Mouse (Mus musculus) forebrain, embryonic 15.5 days (tissue): ENCODE results near the gene C2cd2l. TPM values are rescaled to one million over a fixed set of nuclear protein-coding genes. Genes with fewer than 3 reads are reported as not detected.
"Not testable (repeated sequence)": the region's sequence is repeated elsewhere in the genome, so short reads cannot be mapped to it uniquely, and the experiment has no call there.

ENCODE experiments used
- ATAC-seq: fragments of 200-750 bp; cut with Nextera tagmentation; replicated peaks from 2 replicates; pipeline ENCODE4 v1.8.0; 2017; ENCODE audit warnings: mild to moderate bottlenecking, moderate TSS enrichment, moderate library complexity
- H3K27ac ChIP-seq: fragments of 300-500 bp; sonication (generic); replicated peaks from 2 replicates; pipeline ENCODE4 v1.5.1; 2015; ENCODE audit warnings: mild to moderate bottlenecking, inconsistent platforms
- H3K27me3 ChIP-seq: fragments of 300-500 bp; sonication (generic); 2 replicates; pipeline ENCODE4 v1.6.1; 2015; ENCODE audit warnings: inconsistent platforms
- H3K36me3 ChIP-seq: fragments of 300-500 bp; sonication (generic); 2 replicates; pipeline ENCODE4 v1.6.1; 2015; ENCODE audit warnings: mild to moderate bottlenecking, inconsistent platforms
- H3K4me1 ChIP-seq: fragments of 300-500 bp; sonication (generic); 2 replicates; pipeline ENCODE4 v1.6.1; 2015; ENCODE audit warnings: inconsistent platforms
- H3K4me2 ChIP-seq: fragments of 300-500 bp; sonication (generic); replicated peaks from 2 replicates; pipeline ENCODE4 v1.6.1; 2015; ENCODE audit warnings: mild to moderate bottlenecking, inconsistent platforms
- H3K4me3 ChIP-seq: fragments of 300-500 bp; sonication (generic); 2 replicates; pipeline ENCODE4 v1.5.1; 2015; ENCODE audit warnings: mild to moderate bottlenecking, inconsistent platforms
- H3K9ac ChIP-seq: fragments of 300-500 bp; sonication (generic); replicated peaks from 2 replicates; pipeline ENCODE4 v1.6.1; 2015; ENCODE audit warnings: mild to moderate bottlenecking, inconsistent platforms
- H3K9me3 ChIP-seq: fragments of 300-500 bp; sonication (generic); 2 replicates; pipeline ENCODE4 v1.6.1; 2016; ENCODE audit warnings: inconsistent platforms
- WGBS: fragments of 180-500 bp; shearing (Covaris S2); methylation state at CpG from one replicate; pipeline ENCODE4 v1.1.7; 2015; ENCODE audit warnings: mixed read lengths; 5-methylcytosine and 5-hydroxymethylcytosine counted together
- polyA plus RNA-seq: library from polyadenylated mRNA; unstranded; fragments of >200 nt; fragmentation: Nextera tagmentation; extraction: Ambion mirVana; gene quantifications from 2 replicates; pipeline ENCODE4 v1.2.1, GENCODE M21; 2015

The C2cd2l gene
- polyA plus RNA-seq, 1 experiment from 2014 or later = 21.5 TPM

DNA sequence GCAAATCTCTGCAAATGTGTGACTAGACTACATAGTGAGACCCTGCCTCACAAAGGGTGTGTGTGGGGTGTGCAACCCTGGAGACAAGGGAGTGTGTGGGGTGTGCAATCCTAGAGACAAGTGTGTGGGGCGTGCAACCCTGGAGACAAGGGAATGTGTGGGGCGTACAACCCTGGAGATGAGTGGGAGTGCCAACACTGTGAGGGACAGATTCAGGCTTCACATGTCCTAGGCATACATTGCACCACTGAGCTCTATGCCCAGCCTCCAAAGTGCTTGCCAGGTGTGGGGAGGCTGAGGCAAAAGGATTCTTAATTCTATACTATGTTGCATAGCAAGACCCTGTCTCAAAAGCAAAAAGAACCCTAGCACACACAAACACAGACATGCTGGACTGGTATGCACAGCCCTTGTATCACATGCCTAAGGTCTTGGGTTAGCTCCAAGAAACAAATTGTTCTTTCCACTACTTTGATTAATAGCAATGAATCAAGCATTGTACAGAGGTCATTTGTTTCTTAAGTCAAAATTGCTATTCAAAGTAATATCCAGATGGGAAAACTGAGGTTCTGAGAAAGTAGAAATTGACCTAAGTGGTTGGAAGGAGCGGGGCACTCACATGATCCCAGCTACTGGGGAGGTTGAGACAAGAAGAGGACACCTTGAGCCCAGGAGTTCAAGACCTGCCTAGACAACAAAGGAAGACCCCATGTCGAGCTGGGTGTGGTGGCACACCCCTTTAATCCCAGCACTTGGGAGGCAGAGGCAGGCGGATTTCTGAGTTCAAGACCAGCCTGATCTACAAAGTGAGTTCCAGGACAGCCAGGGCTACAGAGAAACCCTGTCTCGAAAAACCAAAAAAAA is 25.7 kb upstream of the C2cd2l start:
- Histone ChIP-seq H3K9me3 (no peaks in the 10 kb centered on the region), H3K27ac (no peak overlapping the region), H3K36me3 (peaks cover 42% of the 10 kb centered on the region), H3K27me3 (no peaks in the 10 kb centered on the region), H3K4me2 (no peak overlapping the region), H3K9ac (no peak overlapping the region), H3K4me1 (peaks cover 17% of the 10 kb centered on the region), H3K4me3 (no peak overlapping the region)
- 93% methylated on average over 6 of the region's 6 CpGs for whole genome bisulfite sequencing
- no peak for ATAC-seq

- H3K4me2 ChIP-seq = peak within 1 kb of the TSS; percentile 72
- no peaks in the 10 kb centered on the region for H3K27me3 ChIP-seq
- H3K4me1 ChIP-seq = peaks cover 17% of the 10 kb centered on the region
- peak within 1 kb of the TSS; percentile 72 for H3K9ac ChIP-seq
- ATAC-seq = peak; percentile 97
- peaks cover 27% of the 10 kb centered on the region for H3K36me3 ChIP-seq
- peak within 1 kb of the TSS; percentile 68 for H3K4me3 ChIP-seq
- H3K27ac ChIP-seq = peak within 1 kb of the TSS; percentile 95
- no peaks in the 10 kb centered on the region for H3K9me3 ChIP-seq
- under 1% methylated on average over 39 of the region's 39 CpGs for WGBS
Observed at GRCm38 (mm10) chr9:44343781-44344421, 23.8 kb upstream of the C2cd2l start, which contains the start of gene Hmbs. Hmbs (minus strand) TSS chr9:44344228.

DNA sequence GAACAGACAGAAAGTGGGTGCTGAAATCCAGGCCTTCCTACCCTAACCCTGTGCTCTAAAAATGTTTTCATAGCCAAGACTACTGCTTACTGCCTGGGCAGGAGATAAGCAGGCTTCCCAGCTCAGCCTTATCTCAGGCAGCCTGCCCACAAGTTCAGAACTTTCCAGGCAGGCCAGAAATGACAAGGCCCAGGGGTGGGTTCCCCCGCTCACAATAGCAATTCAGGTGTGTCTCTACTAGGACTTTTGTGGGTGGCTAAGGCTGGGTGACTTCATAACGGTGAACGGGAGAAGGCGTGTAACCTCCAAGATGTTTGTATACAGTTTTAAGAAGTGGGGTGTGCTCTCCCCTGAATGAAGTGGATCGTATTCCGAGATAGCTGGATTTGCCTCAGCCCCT is 23.2 kb upstream of the C2cd2l start:
- Histone ChIP-seq H3K27me3 (no peaks in the 10 kb centered on the region), H3K4me3 (peak overlapping the region; percentile 68), H3K9me3 (no peaks in the 10 kb centered on the region), H3K4me2 (peak overlapping the region; percentile 72), H3K9ac (peak overlapping the region; percentile 72), H3K27ac (peak overlapping the region; percentile 95), H3K36me3 (peaks cover 25% of the 10 kb centered on the region), H3K4me1 (peaks cover 17% of the 10 kb centered on the region)
- WGBS = 10% methylated on average over 6 of the region's 6 CpGs
- no peak for ATAC-seq

DNA sequence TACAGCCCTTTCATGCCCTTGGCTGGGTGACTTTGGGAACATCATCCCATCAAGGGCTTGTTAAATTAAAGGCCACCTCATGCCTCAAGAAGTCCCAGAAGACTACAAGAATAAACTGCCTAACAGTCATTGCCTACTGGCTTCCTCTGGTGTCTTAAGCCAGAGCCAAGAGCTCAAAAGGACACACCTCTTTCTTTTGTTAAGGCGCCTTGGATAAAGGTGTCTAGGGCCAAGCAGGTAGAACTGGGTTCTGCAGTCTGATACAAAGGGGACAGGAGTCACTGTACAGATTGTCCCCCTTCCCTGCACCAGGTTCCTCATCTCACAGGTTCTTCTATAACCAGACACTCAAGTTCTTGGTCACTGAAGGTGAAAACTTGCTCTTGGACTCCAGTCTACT is 22.5 kb upstream of the C2cd2l start:
- no peak overlapping the region for H3K4me2 ChIP-seq
- H3K9ac ChIP-seq = no peak overlapping the region
- no peak for ATAC-seq
- H3K9me3 ChIP-seq = no peaks in the 10 kb centered on the region
- no peak overlapping the region for H3K27ac ChIP-seq
- no peak overlapping the region for H3K4me3 ChIP-seq
- H3K27me3 ChIP-seq = no peaks in the 10 kb centered on the region
- H3K36me3 ChIP-seq = peaks cover 20% of the 10 kb centered on the region
- H3K4me1 ChIP-seq = peaks cover 20% of the 10 kb centered on the region
- WGBS = 100% methylated on average over 1 of the region's 1 CpGs

DNA sequence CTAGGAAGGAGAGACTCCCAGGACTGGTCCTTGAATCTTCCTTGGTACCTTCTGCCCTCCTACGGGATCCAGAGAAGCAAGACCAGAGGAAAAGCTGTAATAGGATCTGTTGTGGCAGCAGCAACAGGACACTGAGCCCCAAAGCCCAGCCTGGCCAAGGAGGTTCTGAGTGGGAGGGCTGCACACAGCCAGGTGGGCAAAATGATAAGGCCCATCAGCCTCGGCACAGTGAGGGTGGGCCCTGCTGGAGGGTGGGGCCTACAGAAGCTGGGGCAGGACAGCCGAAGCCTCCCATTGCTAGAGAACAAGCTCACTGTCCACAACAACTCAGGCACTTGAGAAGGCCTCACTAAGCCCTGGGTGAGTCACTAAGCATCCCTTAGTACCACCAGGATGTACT is 22.1 kb upstream of the C2cd2l start:
- Histone ChIP-seq H3K4me3 (no peak overlapping the region), H3K36me3 (peaks cover 15% of the 10 kb centered on the region), H3K27ac (no peak overlapping the region), H3K4me1 (peaks cover 24% of the 10 kb centered on the region), H3K27me3 (no peaks in the 10 kb centered on the region), H3K9me3 (no peaks in the 10 kb centered on the region), H3K4me2 (no peak overlapping the region), H3K9ac (no peak overlapping the region)
- no peak for ATAC-seq
- 92% methylated on average over 3 of the region's 3 CpGs for WGBS

DNA sequence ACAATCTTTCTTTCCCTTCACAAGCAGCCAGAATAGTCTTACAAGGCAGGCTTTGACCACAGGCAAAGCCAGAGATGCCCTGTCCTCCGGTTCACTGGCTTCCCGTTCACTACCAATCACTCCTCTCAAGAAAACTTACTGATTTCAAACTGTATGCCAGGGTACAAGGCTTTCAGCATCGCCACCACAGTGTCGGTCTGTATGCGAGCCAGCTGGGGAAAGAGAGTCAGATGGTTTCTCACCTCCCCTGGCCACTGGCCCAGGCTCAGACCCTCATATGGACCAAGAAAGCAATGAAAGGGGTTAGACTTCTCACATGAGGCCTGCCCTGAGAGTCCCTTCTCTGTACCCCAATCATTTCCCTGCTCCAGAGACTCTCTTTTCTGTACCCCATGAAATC is 21.4 kb upstream of the C2cd2l start:
- Histone ChIP-seq H3K27ac (no peak overlapping the region), H3K9me3 (no peaks in the 10 kb centered on the region), H3K4me1 (peaks cover 31% of the 10 kb centered on the region), H3K9ac (no peak overlapping the region), H3K36me3 (peaks cover 9% of the 10 kb centered on the region), H3K27me3 (no peaks in the 10 kb centered on the region), H3K4me2 (no peak overlapping the region), H3K4me3 (no peak overlapping the region)
- 92% methylated on average over 5 of the region's 5 CpGs for WGBS
- no peak for ATAC-seq

DNA sequence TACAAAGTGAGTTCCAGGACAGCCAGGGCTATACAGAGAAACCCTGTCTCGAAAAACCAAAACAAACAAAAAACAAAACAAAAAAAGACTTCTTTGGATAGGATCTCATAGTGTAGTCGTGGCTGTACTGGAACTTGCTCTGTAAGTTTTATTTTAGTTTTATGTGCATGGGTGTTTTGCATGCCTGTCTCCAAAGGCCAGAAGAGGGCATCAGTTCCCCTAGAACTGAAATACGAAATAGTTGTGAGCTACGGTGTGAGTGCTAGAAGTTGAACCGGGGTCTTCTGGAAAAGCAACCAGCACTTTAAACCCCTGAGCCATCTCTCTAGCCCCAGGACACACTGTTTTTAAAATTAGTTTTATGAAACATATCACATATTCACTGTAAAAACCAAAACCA is 18.5 kb upstream of the C2cd2l start:
- Histone ChIP-seq H3K36me3 (peaks cover 14% of the 10 kb centered on the region), H3K27ac (no peak overlapping the region), H3K4me3 (no peak overlapping the region), H3K9ac (no peak overlapping the region), H3K27me3 (no peaks in the 10 kb centered on the region), H3K9me3 (no peaks in the 10 kb centered on the region), H3K4me2 (no peak overlapping the region), H3K4me1 (peaks cover 35% of the 10 kb centered on the region)
- no peak for ATAC-seq
- WGBS = 75% methylated on average over 5 of the region's 5 CpGs

DNA sequence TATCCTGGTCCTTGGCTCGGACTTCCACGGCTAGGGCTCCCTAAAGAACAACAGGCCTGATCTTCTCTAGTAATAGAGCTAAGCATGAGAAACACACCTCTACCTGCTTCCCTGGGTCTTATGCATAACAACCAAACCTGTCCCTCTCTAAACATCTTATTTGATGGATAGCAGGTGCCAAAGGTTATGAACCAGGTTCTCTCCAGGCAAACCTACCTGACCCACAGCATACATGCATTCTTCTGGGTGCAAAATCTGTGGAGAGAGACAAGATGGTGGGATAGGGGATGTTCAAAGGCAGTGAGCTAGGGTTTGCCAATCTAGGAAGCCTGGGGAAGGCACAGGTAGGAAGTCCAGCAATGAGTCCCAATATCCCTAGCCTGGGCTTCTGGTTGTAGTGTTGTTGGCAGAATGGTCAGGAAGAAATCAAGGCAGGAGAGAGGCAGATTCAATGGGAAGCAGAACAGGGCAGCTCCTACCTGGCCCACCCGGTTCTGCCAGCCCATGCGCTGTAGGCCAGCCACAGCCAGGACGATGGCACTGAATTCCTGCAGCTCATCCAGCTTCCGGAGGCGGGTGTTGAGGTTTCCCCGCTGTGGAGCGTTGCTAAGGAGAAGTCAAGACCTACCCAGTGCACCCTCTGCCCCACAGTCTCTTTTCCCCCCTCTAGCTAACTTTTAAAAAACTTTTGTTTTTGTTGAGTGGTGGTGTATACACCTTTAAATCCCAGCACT is 17.5 kb upstream of the C2cd2l start:
- no peak for ATAC-seq
- 64% methylated on average over 9 of the region's 9 CpGs for WGBS
- H3K9ac ChIP-seq = peak overlapping the region; percentile 20; the same call in 1 of the 2 replicates
- H3K27ac ChIP-seq = no peak overlapping the region
- H3K27me3 ChIP-seq = no peaks in the 10 kb centered on the region
- no peaks in the 10 kb centered on the region for H3K9me3 ChIP-seq
- peak overlapping the region; percentile 92 for H3K4me3 ChIP-seq
- H3K36me3 ChIP-seq = peaks cover 24% of the 10 kb centered on the region
- H3K4me1 ChIP-seq = peaks cover 27% of the 10 kb centered on the region
- peak overlapping the region; percentile 84; the same call in 1 of the 2 replicates for H3K4me2 ChIP-seq

- Histone ChIP-seq H3K4me1 (peaks cover 25% of the 10 kb centered on the region), H3K27me3 (no peaks in the 10 kb centered on the region), H3K4me3 (peak overlapping the region; percentile 92), H3K27ac (no peak overlapping the region), H3K9me3 (no peaks in the 10 kb centered on the region), H3K36me3 (peaks cover 28% of the 10 kb centered on the region), H3K4me2 (peak overlapping the region; percentile 84), H3K9ac (peak overlapping the region; percentile 92)
- 79% methylated on average over 3 of the region's 3 CpGs for WGBS
- no peak for ATAC-seq
Observed at GRCm38 (mm10) chr9:44336964-44337363, 16.9 kb upstream of the C2cd2l start.

DNA sequence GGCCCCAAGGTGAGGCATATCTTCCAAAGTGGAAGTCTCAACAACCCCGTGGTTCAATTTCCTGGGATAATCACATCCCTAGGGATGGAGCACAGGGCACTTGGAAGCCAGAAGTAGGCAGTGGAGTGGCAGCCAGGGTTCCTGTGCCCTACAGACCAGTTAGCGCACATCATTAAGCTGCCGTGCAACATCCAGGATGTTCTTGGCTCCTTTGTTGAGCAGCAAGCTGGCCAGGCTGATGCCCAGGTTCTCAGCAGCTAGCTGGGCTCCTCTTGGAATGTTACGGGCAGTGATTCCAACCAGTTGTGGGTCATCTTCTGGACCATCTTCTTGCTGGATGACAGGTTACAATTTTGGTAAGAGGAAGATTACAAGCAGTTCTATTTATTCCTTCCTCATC is 16.4 kb upstream of the C2cd2l start:
- WGBS = 16% methylated on average over 4 of the region's 4 CpGs
- peak overlapping the region; percentile 92 for H3K9ac ChIP-seq
- H3K36me3 ChIP-seq = peaks cover 33% of the 10 kb centered on the region

GRCm38 (mm10) chr9:44336093-44336406 is 16.0 kb upstream of the C2cd2l start:
- Histone ChIP-seq H3K27ac (peak overlapping the region; percentile 93; the same call in 1 of the 2 replicates), H3K4me1 (peaks cover 25% of the 10 kb centered on the region), H3K4me3 (peak overlapping the region; percentile 92), H3K9me3 (no peaks in the 10 kb centered on the region), H3K36me3 (peaks cover 36% of the 10 kb centered on the region), H3K27me3 (no peaks in the 10 kb centered on the region), H3K4me2 (peak overlapping the region; percentile 84), H3K9ac (peak overlapping the region; percentile 92)
- ATAC-seq = no peak
- under 1% methylated on average over 5 of the region's 5 CpGs for WGBS

More for the DNA sequence above, 16.4 kb upstream of the C2cd2l start:
- H3K4me1 ChIP-seq = peaks cover 25% of the 10 kb centered on the region
- peak overlapping the region; percentile 84 for H3K4me2 ChIP-seq
- H3K4me3 ChIP-seq = peak overlapping the region; percentile 92
- H3K27ac ChIP-seq, ATAC-seq, H3K27me3 ChIP-seq, H3K9me3 ChIP-seq: not testable (repeated sequence)
